14 mouse cellular contexts compared by ENCODE assay signal in the genomic region with DNA sequence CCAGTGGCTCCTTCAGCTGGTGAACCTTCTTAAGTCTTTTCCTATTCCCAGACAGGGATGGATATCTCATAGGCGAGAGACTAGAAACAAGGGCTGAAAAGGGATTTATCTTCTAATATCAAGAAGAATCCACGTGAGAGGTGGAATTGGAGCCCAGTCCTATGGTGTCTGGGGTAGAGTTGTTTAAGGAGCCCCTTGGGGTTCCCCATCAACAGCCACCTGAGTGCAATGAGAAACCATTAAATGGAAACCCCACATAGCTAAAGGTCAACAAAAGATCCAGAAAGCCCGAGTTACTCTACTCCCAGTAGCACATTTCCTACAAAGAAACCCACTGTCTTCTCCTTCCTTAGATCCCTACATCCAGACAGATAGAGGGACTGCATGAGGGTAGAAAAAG.
"Had no signal": no experiment of that assay in that cellular context is flagged by ENCODE, and none has a peak within 500 bp of the region (broad histone marks: within the 10 kb centered on the region; RNA-seq: fewer than 3 reads in every experiment).

No protein-coding gene starts in this region.

- H3K36me3 ChIP-seq: kidney, embryonic 15.5 days; liver, embryonic 15.5 days; midbrain, embryonic 12.5 days had no signal

- H3K4me2 ChIP-seq: kidney, embryonic 15.5 days; liver, embryonic 11.5 days; liver, embryonic 15.5 days; midbrain, embryonic 12.5 days had no signal

- H3K4me1 ChIP-seq: kidney, embryonic 15.5 days; midbrain, embryonic 12.5 days had no signal

- DNase-seq: kidney, adult 2 months; kidney, postnatal 14 days; left cerebral cortex, postnatal 4 days; right cerebral cortex, adult 18-20 months; right cerebral cortex, postnatal 25 days; thymus, postnatal 4 days had no signal

- H3K4me3 ChIP-seq: kidney, embryonic 15.5 days; liver, embryonic 15.5 days; megakaryocyte, embryonic 14.5 days; midbrain, embryonic 12.5 days had no signal

- H3K27ac ChIP-seq: kidney, embryonic 15.5 days; liver, embryonic 15.5 days; macrophage; midbrain, embryonic 12.5 days had no signal

- H3K9me3 ChIP-seq: kidney, embryonic 15.5 days; liver, embryonic 15.5 days; midbrain, embryonic 12.5 days had no signal

- H3K27me3 ChIP-seq: kidney, embryonic 15.5 days; liver, embryonic 15.5 days; midbrain, embryonic 12.5 days had no signal

- H3K9ac ChIP-seq: kidney, embryonic 15.5 days; liver, embryonic 15.5 days; midbrain, embryonic 12.5 days had no signal

- ATAC-seq: intestine, embryonic 16.5 days; midbrain, embryonic 16.5 days had no signal
